Mouse (Mus musculus) granulocyte monocyte progenitor cell, adult 5-6 weeks (primary cell): ENCODE measurements at regions not wholly inside any gene's neighbourhood (a gene's known extent, or its start where the extent isn't known, plus 50 kb on each side); places are given as distances from the start of the nearest gene placed in this dataset.

Experiments used
- ATAC-seq: replicated peaks from 2 replicates; pipeline ENCODE4 v1.8.0; 2016; ENCODE audit warnings: mild to moderate bottlenecking, moderate TSS enrichment, inconsistent platforms; ENCODE audit not compliant: poor library complexity, severe bottlenecking

DNA sequence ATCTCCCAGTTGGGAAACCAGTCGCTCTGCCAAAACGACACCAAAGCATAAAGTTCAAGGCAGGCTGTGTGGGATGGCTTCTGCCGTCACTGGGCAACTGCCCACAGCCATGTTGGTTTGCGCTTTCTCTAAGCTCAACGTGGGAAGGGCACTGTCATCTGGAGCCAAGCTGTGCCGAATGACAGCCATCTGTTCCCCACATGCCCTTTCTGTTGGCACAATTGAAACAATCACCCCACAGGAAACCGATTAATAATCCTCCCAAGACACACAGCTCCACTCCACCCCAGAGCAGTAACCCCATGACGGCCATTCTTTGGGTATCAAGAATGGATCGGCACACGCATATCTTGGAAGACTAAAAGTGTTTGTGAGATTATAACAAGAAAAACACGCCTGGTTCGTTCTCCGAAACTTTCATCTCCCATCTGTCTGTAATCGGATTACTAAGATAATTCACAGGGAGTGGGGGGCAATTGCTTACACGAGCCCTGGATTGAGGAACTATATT is 52.0 kb upstream of the Foxn2 start:
- ATAC-seq: no peak

DNA sequence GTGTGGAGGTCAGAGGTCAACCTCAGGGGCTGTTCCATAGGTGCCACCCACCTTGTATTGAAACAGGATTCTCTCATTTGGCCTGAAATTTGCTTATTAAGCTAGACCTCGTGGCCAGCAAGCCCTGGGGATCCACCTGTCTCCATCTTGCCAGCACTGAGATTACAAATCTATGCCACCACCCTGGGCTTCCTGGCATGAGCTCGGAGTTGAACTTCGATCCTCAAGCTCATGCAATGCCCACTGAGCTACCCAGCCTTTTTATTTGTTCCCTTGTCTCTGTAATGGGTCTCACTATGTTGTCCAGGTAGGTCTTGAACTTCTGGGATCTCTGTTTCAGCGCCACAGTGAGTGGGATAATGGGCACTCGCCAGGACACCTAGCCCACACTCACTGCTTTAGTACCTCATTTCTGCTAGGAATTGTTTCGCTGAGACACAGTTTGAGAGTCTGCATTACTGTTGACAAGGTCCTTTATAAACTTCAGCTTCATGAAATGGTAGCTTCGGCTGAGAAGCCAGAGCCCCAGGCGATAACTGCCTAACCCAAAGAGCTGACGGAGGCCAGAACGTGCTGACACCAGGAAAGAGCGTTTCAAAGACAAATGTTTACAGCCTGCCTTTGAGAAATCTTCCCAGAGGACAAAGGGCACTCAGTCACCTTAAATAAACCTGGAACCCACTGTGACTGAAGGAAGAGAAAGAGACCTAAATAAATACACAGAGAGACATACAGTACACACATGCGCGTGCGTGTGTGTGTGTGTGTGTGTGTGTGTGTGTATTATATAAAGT is 50.6 kb upstream of the Foxn2 start:
- ATAC-seq: no peak
